ENCODE assay signal across 8 mouse cellular contexts in the genomic region with DNA sequence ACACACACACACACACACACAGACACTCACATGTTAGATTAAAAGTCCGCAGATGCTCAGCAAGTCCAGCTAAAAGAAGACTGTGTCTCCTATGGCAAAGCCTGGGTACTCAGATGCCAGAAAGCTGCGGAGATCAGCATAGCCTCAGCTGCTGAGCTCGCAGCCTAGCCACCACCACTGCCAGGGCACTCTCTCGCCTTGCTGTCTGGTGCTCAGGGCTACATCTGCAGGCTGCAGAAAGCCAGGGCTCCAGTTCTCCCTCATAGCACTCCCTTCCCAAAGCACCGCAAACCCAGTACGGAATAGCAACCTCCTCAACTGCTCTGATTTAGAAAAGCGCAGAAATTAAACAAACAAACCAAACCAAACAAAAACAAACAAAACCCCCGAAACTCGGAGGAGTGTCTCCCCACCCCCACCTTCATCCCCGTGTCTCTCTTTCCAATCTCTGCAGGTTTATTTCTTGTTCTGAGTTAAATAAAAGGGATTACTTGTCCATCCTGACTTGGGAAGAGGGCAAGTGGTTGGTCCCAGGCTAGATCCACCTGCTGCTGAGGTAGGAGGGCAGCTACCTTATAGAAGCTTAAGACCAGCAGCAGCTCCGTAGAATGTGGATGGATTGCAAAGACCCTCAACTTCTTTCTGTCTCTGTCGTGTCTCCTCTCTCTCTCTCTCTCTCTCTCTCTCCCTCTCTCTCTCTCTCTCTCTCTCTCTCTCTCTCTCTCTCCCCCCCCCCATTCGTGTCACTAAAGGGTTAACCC. TPM values are rescaled to one million over a fixed set of nuclear protein-coding genes. Genes with fewer than 3 reads are reported as not detected.
DNase-seq lines count a peak whose midpoint lies in the region; ATAC-seq and TF ChIP-seq lines count a peak whose summit lies in the region.

No protein-coding gene starts in this region.

- no peak for TF ChIP-seq CTCF in forebrain, postnatal 0 days (IDR thresholded peaks at IDR 0.05; ENCODE audit: low read depth)

- no peak for DNase-seq in heart, postnatal 10 days
- peak; percentile 15 for DNase-seq in embryo, embryonic 10.5 days (ENCODE audit: low spot score)
- DNase-seq in forebrain, postnatal 0 days: no peak
- peak; percentile 33 for DNase-seq in midbrain, embryonic 14.5 days
- DNase-seq in spleen, postnatal 10 days (ENCODE audit: low spot score in 2 of 2): no peak
- no peak for DNase-seq in thymus, postnatal 25 days
- no peak for DNase-seq in ovary, postnatal 36 days (ENCODE audit: low spot score)

- H3K9me3 ChIP-seq in heart, embryonic 13.5 days: no peaks in the 10 kb centered on the region
- no peaks in the 10 kb centered on the region for H3K9me3 ChIP-seq in forebrain, postnatal 0 days (ENCODE audit: low read length)
- H3K9me3 ChIP-seq in midbrain, embryonic 14.5 days (ENCODE audit: control insufficient read depth, low read length): no peaks in the 10 kb centered on the region

- intact Hi-C loops in heart, postnatal 10 days (cut with DNase I): no loop called here

- peaks cover 5% of the 10 kb centered on the region; the same call in 1 of the 2 replicates for H3K4me1 ChIP-seq in heart, embryonic 13.5 days
- H3K4me1 ChIP-seq in forebrain, postnatal 0 days (ENCODE audit: insufficient read depth): no peaks in the 10 kb centered on the region
- no peaks in the 10 kb centered on the region for H3K4me1 ChIP-seq in midbrain, embryonic 14.5 days (ENCODE audit: control insufficient read depth, insufficient read depth, low read length)

- peak overlapping the region; percentile 19; the same call in 1 of the 2 replicates for H3K9ac ChIP-seq in heart, embryonic 13.5 days
- peak overlapping the region; percentile 10; the same call in 1 of the 2 replicates for H3K9ac ChIP-seq in forebrain, postnatal 0 days
- no peak overlapping the region for H3K9ac ChIP-seq in midbrain, embryonic 14.5 days (replicated peaks; ENCODE audit: low read length)

- peak overlapping the region; percentile 47 for H3K4me3 ChIP-seq in heart, embryonic 13.5 days
- H3K4me3 ChIP-seq in forebrain, postnatal 0 days (ENCODE audit: low read depth, low read length): peak overlapping the region; percentile 37
- H3K4me3 ChIP-seq in midbrain, embryonic 14.5 days (replicated peaks; ENCODE audit: low read depth, low read length): peak overlapping the region; percentile 37

- 10% methylated on average over 13 of the region's 13 CpGs for WGBS in heart, embryonic 13.5 days
- 25% methylated on average over 13 of the region's 13 CpGs for WGBS in forebrain, postnatal 0 days
- 18% methylated on average over 13 of the region's 13 CpGs for WGBS in midbrain, embryonic 14.5 days

- no peak overlapping the region for H3K27ac ChIP-seq in heart, embryonic 13.5 days (replicated peaks)
- H3K27ac ChIP-seq in forebrain, postnatal 0 days (ENCODE audit: low read depth, low read length): no peak overlapping the region
- H3K27ac ChIP-seq in midbrain, embryonic 14.5 days (replicated peaks; ENCODE audit: low read depth, low read length): no peak overlapping the region

- H3K4me2 ChIP-seq in heart, embryonic 13.5 days: peak overlapping the region; percentile 67
- peak overlapping the region; percentile 54 for H3K4me2 ChIP-seq in forebrain, postnatal 0 days (ENCODE audit: low read depth)
- peak overlapping the region; percentile 59 for H3K4me2 ChIP-seq in midbrain, embryonic 14.5 days (ENCODE audit: low read length)

- H3K36me3 ChIP-seq in heart, embryonic 13.5 days: no peaks in the 10 kb centered on the region
- no peaks in the 10 kb centered on the region for H3K36me3 ChIP-seq in forebrain, postnatal 0 days (ENCODE audit: insufficient read depth)
- no peaks in the 10 kb centered on the region for H3K36me3 ChIP-seq in midbrain, embryonic 14.5 days (ENCODE audit: control insufficient read depth, insufficient read depth, low read length)

- H3K27me3 ChIP-seq in heart, embryonic 13.5 days (replicated peaks): peaks cover 8% of the 10 kb centered on the region; the same call in 1 of the 2 replicates
- H3K27me3 ChIP-seq in forebrain, postnatal 0 days (ENCODE audit: insufficient read depth, low read length): 0 out of 2 replicates have a peak, but pooled peaks cover 4% of the 10 kb centered on the region
- peaks cover 3% of the 10 kb centered on the region; the same call in 1 of the 2 replicates for H3K27me3 ChIP-seq in midbrain, embryonic 14.5 days (ENCODE audit: control insufficient read depth, insufficient read depth, low read length)

- no peak for ATAC-seq in heart, embryonic 13.5 days (ENCODE audit: extremely low read depth, insufficient number of reproducible peaks, low FRiP score, low TSS enrichment)
- ATAC-seq in forebrain, postnatal 0 days: peak; percentile 47
- ATAC-seq in midbrain, embryonic 14.5 days (ENCODE audit: low FRiP score, low TSS enrichment): no peak; the same call in 1 of the 2 replicates

RNA-seq across cellular contexts. Expression of gene Dgkk, which starts 1.4 kb away (rescaled TPM):
- polyA plus RNA-seq in heart, embryonic 13.5 days (2015; fragmentation: Nextera tagmentation; extraction: Ambion mirVana): 4.4 TPM in 2 replicates
- under 1 TPM; 0.24 to 0.42 TPM for total RNA-seq in heart, postnatal 10 days (2021)
- total RNA-seq in forebrain, postnatal 0 days (2014; rRNA removed): 1.9 and 3.3 TPM in 2 replicates
- 0.53 and 1.4 TPM in 2 replicates for polyA plus RNA-seq in forebrain, postnatal 0 days (2015; fragmentation: Nextera tagmentation; extraction: Ambion mirVana)
- polyA plus RNA-seq in midbrain, embryonic 14.5 days (2014; fragmentation: Nextera tagmentation; extraction: Ambion mirVana): 2.1 TPM in 2 replicates

Comparison
In these comparisons a context has a peak if more than half of its experiments do, and no peak if none do; other contexts are left out.
1. DNase-seq: peak in embryo, embryonic 10.5 days (single experiment) and midbrain, embryonic 14.5 days (single experiment); none in heart, postnatal 10 days (0 of 2), forebrain, postnatal 0 days (single experiment), spleen, postnatal 10 days (0 of 2), thymus, postnatal 25 days (single experiment) and ovary, postnatal 36 days (single experiment).
2. Peak in every context shown above with its lines, with median percentiles within 50 percentile points of each other: H3K4me2 ChIP-seq and H3K4me3 ChIP-seq.